Mouse (Mus musculus) heart, postnatal 0 days (tissue): ENCODE data around the gene Vamp1. TPM values are rescaled to one million over a fixed set of nuclear protein-coding genes. Genes with fewer than 3 reads are reported as not detected.

ENCODE experiments used
- ATAC-seq: fragments of 200-750 bp; cut with Nextera tagmentation; 2 replicates; pipeline ENCODE4 v1.8.0; 2017; ENCODE audit warnings: low read depth, moderate number of reproducible peaks, moderate library complexity; ENCODE audit not compliant: insufficient read depth
- DNase-seq: peaks from one replicate; pipeline ENCODE4 v3.0.0-alpha.2; 2016; ENCODE audit warnings: low spot score
- H3K27ac ChIP-seq: fragments of 300-500 bp; sonication (generic); 2 replicates; pipeline ENCODE4 v1.5.1; 2014; ENCODE audit warnings: low read depth, mild to moderate bottlenecking
- H3K27me3 ChIP-seq: fragments of 300-500 bp; sonication (generic); 2 replicates; pipeline ENCODE4 v1.6.1; 2014; ENCODE audit warnings: low read length, mixed read lengths; ENCODE audit not compliant: control insufficient read depth, insufficient read depth
- H3K36me3 ChIP-seq: fragments of 300-500 bp; sonication (generic); replicated peaks from 2 replicates; pipeline ENCODE4 v1.6.1; 2014; ENCODE audit warnings: low read length, mixed read lengths; ENCODE audit not compliant: control insufficient read depth, insufficient read depth
- H3K4me1 ChIP-seq: fragments of 300-500 bp; sonication (generic); 2 replicates; pipeline ENCODE4 v1.6.1; 2014; ENCODE audit warnings: antibody characterized with exemption; ENCODE audit not compliant: control insufficient read depth, insufficient read depth
- H3K4me2 ChIP-seq: fragments of 300-500 bp; sonication (generic); 2 replicates; pipeline ENCODE4 v1.6.1; 2014; ENCODE audit warnings: low read depth, mild to moderate bottlenecking, low read length, moderate library complexity
- H3K4me3 ChIP-seq: fragments of 300-500 bp; sonication (generic); 2 replicates; pipeline ENCODE4 v1.5.1; 2014; ENCODE audit warnings: low read depth, low read length
- H3K9ac ChIP-seq: fragments of 300-500 bp; sonication (generic); replicated peaks from 2 replicates; pipeline ENCODE4 v1.6.1; 2014; ENCODE audit warnings: low read depth, low read length, mixed read lengths
- H3K9me3 ChIP-seq: fragments of 300-500 bp; sonication (generic); replicated peaks from 2 replicates; pipeline ENCODE4 v1.6.1; 2016; ENCODE audit warnings: low read length; ENCODE audit not compliant: control insufficient read depth
- CTCF ChIP-seq: IDR thresholded peaks from 2 replicates; pipeline ENCODE4 v1.5.1; 2016; ENCODE audit warnings: antibody characterized with exemption, control low read depth, low read depth
- EP300 ChIP-seq: IDR thresholded peaks from 2 replicates; pipeline ENCODE4 v1.6.1; 2016; ENCODE audit warnings: antibody characterized with exemption, low read depth
- WGBS: fragments of 180-500 bp; shearing (Covaris S2); extraction: QIAGEN DNeasy Blood & Tissue Kit; methylation state at CpG from one replicate; pipeline ENCODE4 v1.1.7; 2014; 5-methylcytosine and 5-hydroxymethylcytosine counted together
- polyA plus RNA-seq: library from polyadenylated mRNA; unstranded; fragments of >200 nt; fragmentation: Nextera tagmentation; extraction: Ambion mirVana; gene quantifications from 2 replicates; pipeline ENCODE4 v1.2.1, GENCODE M21; 2015
- total RNA-seq: library from RNA; depleted of rRNA; stranded (reverse); fragments of >200 nt; gene quantifications from 2 replicates; pipeline ENCODE4 v1.2.3, GENCODE M21; 2014; ENCODE audit warnings: low replicate concordance

The Vamp1 gene
- total and polyA plus RNA-seq, 2 experiments from 2014 or later, result 3.6 to 5.4 TPM

DNA sequence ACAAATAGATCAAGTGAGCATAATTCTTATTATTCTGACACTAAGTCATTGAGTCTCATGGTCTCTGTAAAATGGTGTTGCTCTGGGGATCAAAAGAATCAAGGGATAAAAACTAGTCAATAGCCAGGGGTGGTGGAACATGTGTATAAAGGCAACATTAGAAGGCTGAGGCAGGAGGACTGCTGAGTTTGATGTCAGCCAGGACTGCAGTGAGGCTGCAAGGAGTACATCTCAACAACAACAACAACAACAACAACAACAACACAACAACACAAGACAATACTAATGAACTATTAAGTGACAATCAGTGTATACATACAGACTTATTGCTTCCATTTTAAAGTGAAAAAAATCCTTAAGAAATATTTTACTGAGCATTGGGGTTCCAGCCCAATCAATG is 24.5 kb upstream of the Vamp1 start:
- H3K4me3 ChIP-seq, result peak overlapping the region; percentile 91
- no peak for DNase-seq
- H3K9me3 ChIP-seq, result no peaks in the 10 kb centered on the region
- H3K9ac ChIP-seq, result peak overlapping the region; percentile 72
- H3K36me3 ChIP-seq, result peaks cover 61% of the 10 kb centered on the region
- peak overlapping the region; percentile 95 for H3K27ac ChIP-seq
- H3K4me2 ChIP-seq, result peak overlapping the region; percentile 70
- no peak for ATAC-seq
- TF ChIP-seq EP300, result no peak
- H3K27me3 ChIP-seq, result no peaks in the 10 kb centered on the region
- peaks cover 13% of the 10 kb centered on the region; the same call in 1 of the 2 replicates for H3K4me1 ChIP-seq

DNA sequence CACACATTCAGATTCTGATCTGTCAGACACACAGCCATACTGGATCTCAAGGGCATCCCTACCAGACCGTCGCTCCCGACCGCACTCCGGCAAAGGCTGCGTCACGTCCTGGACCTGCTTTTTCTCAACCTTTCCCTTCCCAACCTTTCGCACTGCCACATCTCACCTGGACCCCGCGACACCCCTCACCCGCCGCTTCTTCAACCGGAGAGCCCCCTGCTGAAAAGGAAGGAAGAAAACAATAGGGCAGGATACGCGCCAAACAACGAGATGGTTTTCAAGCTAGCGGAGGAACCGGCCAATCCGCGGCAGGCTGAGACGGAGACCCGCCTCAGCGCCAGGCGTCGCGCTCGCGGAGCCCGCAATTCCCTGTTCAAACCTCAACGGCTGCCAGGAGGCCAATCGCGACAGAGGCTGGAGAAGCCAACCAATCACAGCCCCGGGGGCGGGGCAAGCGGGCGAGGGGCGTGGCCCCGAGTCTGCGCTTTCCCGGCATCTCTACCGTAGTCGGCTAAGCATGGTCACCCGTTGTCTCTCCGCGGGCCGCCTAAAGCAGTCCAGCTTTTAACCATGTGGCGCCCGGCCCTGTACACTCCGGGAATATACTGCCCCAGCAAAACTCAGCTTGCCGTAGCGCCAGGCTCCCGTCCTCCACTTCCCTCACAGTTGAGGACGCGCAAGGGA is 23.9 kb upstream of the Vamp1 start, which contains the start of the genes Ncapd2 and Mrpl51:
TSS of gene Ncapd2 (minus strand) at position 370 of the 684 bp plus-strand sequence.
TSS of gene Mrpl51 (plus strand) at position 470 of the 684 bp plus-strand sequence.
- Histone ChIP-seq H3K36me3 (peaks cover 55% of the 10 kb centered on the region), H3K27me3 (no peaks in the 10 kb centered on the region), H3K9me3 (no peaks in the 10 kb centered on the region), H3K4me2 (peak within 1 kb of the TSS; percentile 70), H3K27ac (peak within 1 kb of the TSS; percentile 95), H3K4me1 (peaks cover 13% of the 10 kb centered on the region; the same call in 1 of the 2 replicates), H3K4me3 (peak within 1 kb of the TSS; percentile 91), H3K9ac (peak within 1 kb of the TSS; percentile 72)
- DNase-seq (peak; percentile 98), ATAC-seq (peak; percentile 96)
- TF ChIP-seq EP300 (no peak; the same call in 1 of the 2 replicates), CTCF (peak; percentile 17; the same call in 1 of the 2 replicates)
- WGBS, result under 1% methylated on average over 54 of the region's 54 CpGs

DNA sequence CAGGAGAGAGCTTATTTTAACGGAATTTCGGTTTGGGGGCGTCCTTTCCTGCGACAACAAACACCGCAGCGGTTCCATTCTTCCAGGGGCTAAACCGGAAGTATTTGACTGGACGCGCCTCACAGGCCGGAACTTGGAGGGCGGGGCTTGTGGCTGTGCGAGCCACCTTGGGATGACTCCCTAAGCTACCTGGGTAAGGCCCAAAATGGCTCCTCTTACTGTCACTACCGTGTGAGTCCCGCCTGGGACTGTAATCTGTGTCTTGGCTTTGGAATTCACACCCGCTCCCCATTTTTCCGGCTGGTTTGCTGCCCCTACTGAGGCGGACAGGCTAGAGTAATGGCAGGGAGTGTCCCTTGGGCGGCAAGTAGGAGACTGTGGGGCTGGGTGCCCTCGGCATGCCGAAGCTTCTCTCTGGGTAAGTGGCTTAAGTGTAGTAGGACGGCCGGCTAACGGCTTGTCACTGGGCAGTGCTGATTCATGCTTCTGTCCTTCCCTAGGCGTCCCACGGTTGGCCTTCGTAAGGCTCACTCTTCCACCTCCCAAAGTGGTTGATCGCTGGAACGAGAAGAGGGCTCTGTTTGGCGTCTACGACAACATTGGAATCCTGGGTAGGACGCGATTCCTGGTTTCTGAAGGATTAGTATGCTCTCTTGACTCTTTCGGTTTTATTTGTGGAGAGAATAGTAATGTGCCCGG is 23.2 kb upstream of the Vamp1 start:
- peak; percentile 92 for ATAC-seq
- Histone ChIP-seq H3K4me3 (peak overlapping the region; percentile 91), H3K27me3 (no peaks in the 10 kb centered on the region), H3K36me3 (peaks cover 48% of the 10 kb centered on the region), H3K9me3 (no peaks in the 10 kb centered on the region), H3K4me1 (peaks cover 13% of the 10 kb centered on the region; the same call in 1 of the 2 replicates), H3K27ac (peak overlapping the region; percentile 95), H3K9ac (peak overlapping the region; percentile 69), H3K4me2 (peak overlapping the region; percentile 70)
- WGBS, result under 1% methylated on average over 34 of the region's 34 CpGs
- DNase-seq, result peak; percentile 90
- TF ChIP-seq CTCF (no peak), EP300 (no peak)

DNA sequence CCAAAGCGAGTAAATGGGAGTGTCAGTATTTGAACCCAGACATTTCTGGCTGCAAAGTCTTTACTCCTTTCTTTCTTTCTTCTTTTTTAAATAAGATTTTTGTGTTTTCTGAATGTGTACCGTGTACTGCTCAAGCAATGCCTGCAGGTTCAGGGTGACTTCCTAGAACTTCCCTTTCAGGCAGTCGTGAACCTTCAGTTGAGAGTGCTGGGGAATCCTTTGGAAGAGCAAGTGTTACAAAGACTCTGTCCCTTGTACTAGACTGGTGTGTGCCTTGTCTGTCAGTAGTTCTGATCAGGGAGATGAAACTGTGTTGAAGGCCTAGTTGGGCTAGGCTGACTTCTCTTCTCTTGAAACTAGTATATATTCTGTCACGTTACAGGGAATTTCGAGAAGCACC is 22.5 kb upstream of the Vamp1 start:
- WGBS, result 22% methylated on average over 5 of the region's 5 CpGs

DNA sequence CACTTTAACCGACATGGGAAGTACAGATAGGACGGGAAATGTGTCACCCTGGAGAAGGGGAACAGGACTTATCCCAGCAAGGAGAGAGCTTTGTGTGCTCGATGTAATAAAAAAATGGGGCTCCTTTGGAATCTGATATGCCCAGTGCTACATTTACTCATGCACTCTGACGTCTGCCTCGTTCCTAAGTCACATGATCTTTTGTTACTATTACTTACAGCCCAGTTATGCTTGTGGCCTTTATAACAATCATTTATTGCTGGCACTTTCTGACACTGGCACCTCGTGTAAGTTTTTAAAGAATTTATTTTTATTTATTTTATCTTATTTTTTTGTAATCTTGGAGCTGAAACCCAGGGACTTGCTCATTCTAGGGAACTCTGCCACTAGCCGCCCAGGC is 22.0 kb upstream of the Vamp1 start:
- Histone ChIP-seq H3K27me3 (no peaks in the 10 kb centered on the region), H3K9me3 (no peaks in the 10 kb centered on the region), H3K4me1 (peaks cover 13% of the 10 kb centered on the region; the same call in 1 of the 2 replicates), H3K36me3 (peaks cover 37% of the 10 kb centered on the region), H3K9ac (no peak overlapping the region), H3K4me2 (no peak overlapping the region), H3K27ac (0 out of 2 replicates have a peak overlapping the region, but pooled peaks have one; percentile 15), H3K4me3 (no peak overlapping the region)
- ATAC-seq (no peak), DNase-seq (no peak)
- WGBS, result 49% methylated on average over 6 of the region's 7 CpGs
- TF ChIP-seq CTCF (no peak), EP300 (no peak)

More for the DNA sequence above, 22.5 kb upstream of the Vamp1 start:
- no peaks in the 10 kb centered on the region for H3K9me3 ChIP-seq
- peak overlapping the region; percentile 95 for H3K27ac ChIP-seq
- H3K4me3 ChIP-seq, result peak overlapping the region; percentile 91
- TF ChIP-seq CTCF, result no peak
- TF ChIP-seq EP300, result no peak
- peak overlapping the region; percentile 70 for H3K4me2 ChIP-seq
- no peak for ATAC-seq
- peaks cover 41% of the 10 kb centered on the region for H3K36me3 ChIP-seq
- peaks cover 13% of the 10 kb centered on the region; the same call in 1 of the 2 replicates for H3K4me1 ChIP-seq
- no peaks in the 10 kb centered on the region for H3K27me3 ChIP-seq
- peak overlapping the region; percentile 69 for H3K9ac ChIP-seq
- DNase-seq, result no peak
